Mouse (Mus musculus) midbrain, embryonic 11.5 days (tissue): ENCODE measurements around the gene Exoc4. TPM values are rescaled to one million over a fixed set of nuclear protein-coding genes. Genes with fewer than 3 reads are reported as not detected.

ENCODE experiments used
- ATAC-seq: fragments of 200-750 bp; cut with Nextera tagmentation; 2 replicates; pipeline ENCODE4 v1.8.0; 2017; ENCODE audit warnings: moderate TSS enrichment, moderate library complexity; ENCODE audit not compliant: low FRiP score
- DNase-seq: peaks from one replicate; pipeline ENCODE4 v3.0.0; 2015; ENCODE audit warnings: low spot score; ENCODE audit errors: missing footprints
- H3K27ac ChIP-seq: fragments of 300-500 bp; sonication (generic); 2 replicates; pipeline ENCODE4 v1.5.1; 2014; ENCODE audit warnings: low read depth, low read length
- H3K27me3 ChIP-seq: fragments of 300-500 bp; sonication (generic); 2 replicates; pipeline ENCODE4 v1.6.1; 2014; ENCODE audit warnings: mild to moderate bottlenecking, low read length, moderate library complexity, mixed read lengths; ENCODE audit not compliant: control insufficient read depth, insufficient read depth
- H3K36me3 ChIP-seq: fragments of 300-500 bp; sonication (generic); 2 replicates; pipeline ENCODE4 v1.6.1; 2014; ENCODE audit warnings: mild to moderate bottlenecking, low read length, moderate library complexity, mixed read lengths; ENCODE audit not compliant: control insufficient read depth, insufficient read depth
- H3K4me1 ChIP-seq: fragments of 300-500 bp; sonication (generic); 2 replicates; pipeline ENCODE4 v1.6.1; 2014; ENCODE audit warnings: low read length; ENCODE audit not compliant: control insufficient read depth, insufficient read depth
- H3K4me2 ChIP-seq: fragments of 300-500 bp; sonication (generic); 2 replicates; pipeline ENCODE4 v1.6.1; 2014; ENCODE audit warnings: mild to moderate bottlenecking, moderate library complexity
- H3K4me3 ChIP-seq: fragments of 300-500 bp; sonication (generic); 2 replicates; pipeline ENCODE4 v1.5.1; 2014; ENCODE audit warnings: low read depth, low read length
- H3K9ac ChIP-seq: fragments of 300-500 bp; sonication (generic); 2 replicates; pipeline ENCODE4 v1.6.1; 2014; ENCODE audit warnings: low read length
- H3K9me3 ChIP-seq: fragments of 300-500 bp; sonication (generic); 2 replicates; pipeline ENCODE4 v1.6.1; 2016; ENCODE audit warnings: low read length; ENCODE audit not compliant: control insufficient read depth
- WGBS: fragments of 180-500 bp; shearing (Covaris S2); extraction: QIAGEN DNeasy Blood & Tissue Kit; methylation state at CpG from one replicate; pipeline ENCODE4 v1.1.7; 2014; 5-methylcytosine and 5-hydroxymethylcytosine counted together
- polyA plus RNA-seq: library from polyadenylated mRNA; unstranded; fragments of >200 nt; fragmentation: Nextera tagmentation; extraction: Ambion mirVana; gene quantifications from 2 replicates; pipeline ENCODE4 v1.2.1, GENCODE M21; 2014

Exoc4 gene
- polyA plus RNA-seq, 1 experiment from 2014 or later, result 28.7 TPM

DNA sequence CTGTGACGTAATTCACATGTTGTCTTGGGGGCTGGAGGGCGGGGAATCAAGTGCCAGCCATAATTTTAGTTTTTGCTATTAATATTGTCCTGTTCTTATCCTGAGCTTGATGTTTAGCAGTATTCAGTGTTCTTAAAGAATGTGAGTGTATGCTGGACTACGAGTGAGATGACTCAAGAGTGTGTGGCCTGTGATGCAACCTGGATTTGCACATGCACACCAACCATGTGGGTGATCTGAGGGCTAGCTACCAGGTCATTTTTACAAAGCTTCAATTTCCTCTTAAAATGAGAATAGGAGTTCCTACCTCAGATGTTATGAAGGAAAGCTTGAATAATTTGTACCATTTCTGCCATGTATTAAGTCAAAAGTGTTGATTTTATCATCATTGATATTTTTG is 661.8 kb downstream of the Exoc4 start:
- no peak for ATAC-seq
- H3K9ac ChIP-seq, result no peak overlapping the region
- 84% methylated on average over 3 of the region's 3 CpGs for WGBS

DNA sequence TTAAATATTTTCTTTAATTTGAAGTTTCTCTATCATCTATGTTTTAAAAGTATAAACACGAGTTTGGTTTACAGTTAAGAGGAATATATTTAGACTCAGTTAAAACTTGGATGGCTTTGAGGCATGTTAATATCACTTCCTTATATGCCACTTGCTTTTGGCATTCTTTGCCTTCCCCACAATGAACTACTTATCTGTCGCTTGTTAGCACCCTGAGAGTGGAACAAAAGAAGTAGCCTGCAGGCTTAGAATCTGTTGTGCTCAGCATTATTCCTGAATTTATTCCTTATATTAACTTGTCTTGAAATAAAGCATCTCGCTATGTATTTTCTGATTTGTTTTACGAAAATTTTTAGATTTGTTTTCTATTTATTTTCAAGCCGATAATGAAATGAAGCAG is 664.2 kb downstream of the Exoc4 start:
- H3K27me3 ChIP-seq, result no peaks in the 10 kb centered on the region
- ATAC-seq (no peak), DNase-seq (no peak)
- H3K27ac ChIP-seq, result no peak overlapping the region
- H3K9ac ChIP-seq, result no peak overlapping the region
- no peaks in the 10 kb centered on the region for H3K9me3 ChIP-seq
- 67% methylated on average over 5 of the region's 5 CpGs for WGBS
- no peak overlapping the region for H3K4me2 ChIP-seq
- H3K36me3 ChIP-seq, result no peaks in the 10 kb centered on the region
- peaks cover 8% of the 10 kb centered on the region for H3K4me1 ChIP-seq
- no peak overlapping the region for H3K4me3 ChIP-seq

More for the DNA sequence above, 661.8 kb downstream of the Exoc4 start:
- Histone ChIP-seq H3K9me3 (no peaks in the 10 kb centered on the region), H3K27ac (no peak overlapping the region), H3K4me1 (peaks cover 8% of the 10 kb centered on the region), H3K36me3 (no peaks in the 10 kb centered on the region), H3K4me2 (no peak overlapping the region), H3K4me3 (no peak overlapping the region), H3K27me3 (no peaks in the 10 kb centered on the region)
- no peak for DNase-seq

DNA sequence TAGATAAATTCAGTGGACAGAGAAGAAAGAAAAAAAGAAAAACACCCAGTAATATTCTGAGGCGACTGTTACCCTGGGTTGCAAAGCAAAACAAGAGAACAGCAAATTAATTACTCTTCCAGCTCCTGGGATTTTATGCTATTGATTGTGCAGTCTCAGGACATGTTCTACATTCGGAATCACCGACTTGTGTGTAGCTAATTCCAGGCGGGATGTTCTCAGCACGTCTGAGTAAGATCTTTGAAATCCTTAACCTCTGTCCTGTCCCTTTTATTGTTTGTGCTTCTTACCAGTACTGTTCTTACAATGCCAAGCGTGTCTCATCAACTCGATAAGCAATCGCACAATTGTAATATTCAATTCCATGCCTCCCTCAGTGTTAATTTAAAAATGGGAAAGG is 664.6 kb downstream of the Exoc4 start:
- Histone ChIP-seq H3K27me3 (no peaks in the 10 kb centered on the region), H3K27ac (no peak overlapping the region), H3K4me3 (no peak overlapping the region), H3K4me2 (no peak overlapping the region), H3K9me3 (no peaks in the 10 kb centered on the region), H3K4me1 (peaks cover 8% of the 10 kb centered on the region), H3K36me3 (no peaks in the 10 kb centered on the region), H3K9ac (no peak overlapping the region)
- 51% methylated on average over 8 of the region's 8 CpGs for WGBS
- ATAC-seq, result no peak
- DNase-seq, result peak; percentile 88

DNA sequence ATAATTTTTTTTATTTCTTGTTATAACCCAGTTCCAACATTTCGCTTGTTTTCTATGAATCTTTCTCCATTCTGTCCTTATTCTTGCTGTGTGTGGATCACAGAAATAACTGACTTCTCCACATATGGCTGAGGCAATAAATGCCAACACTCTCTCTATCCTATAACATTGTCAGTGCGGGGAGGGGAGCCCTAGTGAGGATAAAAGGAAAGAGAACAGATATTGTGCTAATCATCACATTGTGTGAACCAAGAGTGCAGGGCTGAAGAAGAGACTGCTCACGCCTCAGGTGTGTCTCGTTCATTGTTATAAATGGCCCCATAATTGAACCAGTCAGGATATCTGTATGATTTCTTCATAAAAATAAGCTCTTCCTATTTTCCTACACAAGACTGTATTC is 665.1 kb downstream of the Exoc4 start:
- Histone ChIP-seq H3K4me1 (peaks cover 8% of the 10 kb centered on the region), H3K4me2 (no peak overlapping the region), H3K27ac (no peak overlapping the region), H3K36me3 (no peaks in the 10 kb centered on the region), H3K27me3 (no peaks in the 10 kb centered on the region), H3K9ac (no peak overlapping the region), H3K4me3 (no peak overlapping the region), H3K9me3 (no peaks in the 10 kb centered on the region)
- ATAC-seq, result no peak
- 91% methylated on average over 4 of the region's 4 CpGs for WGBS
- no peak for DNase-seq

DNA sequence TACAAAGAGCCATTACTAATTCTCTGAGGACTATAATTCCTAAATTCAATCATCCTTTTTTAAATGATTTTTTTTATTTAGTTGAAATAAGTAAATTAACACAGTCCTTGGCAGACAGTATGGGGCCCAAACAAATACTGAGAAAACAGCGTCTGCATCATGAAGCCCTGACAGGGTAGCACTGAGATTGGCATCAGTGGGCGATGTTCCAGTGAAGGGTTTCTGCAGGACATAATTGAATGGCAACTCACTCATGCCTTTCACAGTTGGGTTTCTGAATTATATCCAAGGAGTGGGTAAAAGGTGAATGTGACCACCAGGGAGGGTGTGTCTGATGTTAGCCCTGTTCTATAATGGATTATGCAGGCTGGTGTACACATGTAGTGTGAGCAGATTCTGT is 674.7 kb downstream of the Exoc4 start:
- no peaks in the 10 kb centered on the region for H3K9me3 ChIP-seq
- no peak overlapping the region for H3K9ac ChIP-seq
- no peaks in the 10 kb centered on the region for H3K4me1 ChIP-seq
- no peak overlapping the region for H3K4me3 ChIP-seq
- H3K36me3 ChIP-seq, result no peaks in the 10 kb centered on the region
- no peak overlapping the region for H3K27ac ChIP-seq
- no peak for ATAC-seq
- H3K4me2 ChIP-seq, result no peak overlapping the region
- H3K27me3 ChIP-seq, result no peaks in the 10 kb centered on the region
- DNase-seq, result no peak
- 89% methylated on average over 2 of the region's 2 CpGs for WGBS

DNA sequence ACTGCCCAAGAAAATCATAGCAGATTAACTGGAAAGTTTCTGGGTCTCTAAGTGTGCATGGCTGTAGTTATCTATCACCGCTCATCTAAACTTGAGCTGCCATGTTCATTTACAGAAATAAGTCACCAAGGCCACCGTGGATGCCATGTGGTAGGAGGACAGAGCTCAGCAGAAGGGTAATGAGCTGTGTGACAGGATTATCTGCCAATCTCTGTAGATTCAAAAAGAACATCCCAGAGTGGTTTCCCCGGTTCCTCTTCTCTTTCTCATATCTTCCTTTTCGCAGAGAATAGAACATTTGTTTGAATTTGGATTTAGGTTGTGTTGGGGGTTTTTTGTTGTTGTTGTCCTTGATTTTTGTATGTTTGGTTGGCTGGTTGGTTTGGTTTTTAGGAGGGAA is 676.0 kb downstream of the Exoc4 start:
- no peak overlapping the region for H3K9ac ChIP-seq
- H3K4me3 ChIP-seq, result no peak overlapping the region
- no peak overlapping the region for H3K4me2 ChIP-seq
- no peak overlapping the region for H3K27ac ChIP-seq
- 76% methylated on average over 4 of the region's 4 CpGs for WGBS
- H3K36me3 ChIP-seq, result no peaks in the 10 kb centered on the region
- ATAC-seq, result no peak
- 0 out of 2 replicates have a peak, but pooled peaks cover 2% of the 10 kb centered on the region for H3K4me1 ChIP-seq
- no peaks in the 10 kb centered on the region for H3K9me3 ChIP-seq
- no peaks in the 10 kb centered on the region for H3K27me3 ChIP-seq
- DNase-seq, result no peak

DNA sequence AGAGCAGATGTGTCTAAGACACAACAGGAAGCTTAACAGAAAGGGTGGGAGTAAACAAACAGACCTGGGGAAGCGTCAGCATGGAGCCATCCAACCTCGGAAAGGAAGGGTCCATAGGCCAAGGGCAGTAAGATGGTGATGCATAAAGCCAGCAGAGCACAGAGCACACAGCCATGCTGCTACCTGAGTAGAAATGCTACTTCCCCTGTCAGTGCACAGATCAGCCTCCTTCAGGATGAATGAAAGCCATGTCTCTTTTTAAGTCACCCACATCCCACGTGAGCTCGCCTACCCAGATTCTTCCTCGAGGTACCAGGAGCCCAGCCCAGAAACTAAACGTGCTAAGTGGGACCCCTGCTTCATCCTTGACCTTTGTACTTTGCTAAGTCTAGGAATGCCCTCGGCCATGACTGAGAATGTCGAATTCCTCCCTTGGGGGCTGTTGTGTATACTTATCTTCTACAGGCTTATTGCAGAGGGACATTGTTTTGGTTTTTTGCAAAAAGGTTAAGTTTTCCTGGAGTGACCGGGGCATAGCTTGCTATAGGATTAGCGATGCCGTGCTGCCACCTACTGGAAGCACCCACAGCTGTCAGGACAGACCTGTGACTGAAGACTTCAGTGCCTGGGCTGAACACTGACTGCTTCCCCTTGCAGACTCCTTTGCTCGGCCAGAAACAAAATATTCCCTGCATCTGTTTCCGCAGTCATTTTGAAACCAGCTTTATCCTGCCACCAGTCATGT is 680.6 kb downstream of the Exoc4 start:
- Histone ChIP-seq H3K4me1 (0 out of 2 replicates have a peak, but pooled peaks cover 2% of the 10 kb centered on the region), H3K36me3 (no peaks in the 10 kb centered on the region), H3K27me3 (no peaks in the 10 kb centered on the region), H3K4me2 (no peak overlapping the region), H3K4me3 (no peak overlapping the region), H3K9ac (no peak overlapping the region), H3K27ac (no peak overlapping the region), H3K9me3 (no peaks in the 10 kb centered on the region)
- DNase-seq (peak; percentile 98), ATAC-seq (peak; percentile 89)
- WGBS, result 28% methylated on average over 13 of the region's 13 CpGs

DNA sequence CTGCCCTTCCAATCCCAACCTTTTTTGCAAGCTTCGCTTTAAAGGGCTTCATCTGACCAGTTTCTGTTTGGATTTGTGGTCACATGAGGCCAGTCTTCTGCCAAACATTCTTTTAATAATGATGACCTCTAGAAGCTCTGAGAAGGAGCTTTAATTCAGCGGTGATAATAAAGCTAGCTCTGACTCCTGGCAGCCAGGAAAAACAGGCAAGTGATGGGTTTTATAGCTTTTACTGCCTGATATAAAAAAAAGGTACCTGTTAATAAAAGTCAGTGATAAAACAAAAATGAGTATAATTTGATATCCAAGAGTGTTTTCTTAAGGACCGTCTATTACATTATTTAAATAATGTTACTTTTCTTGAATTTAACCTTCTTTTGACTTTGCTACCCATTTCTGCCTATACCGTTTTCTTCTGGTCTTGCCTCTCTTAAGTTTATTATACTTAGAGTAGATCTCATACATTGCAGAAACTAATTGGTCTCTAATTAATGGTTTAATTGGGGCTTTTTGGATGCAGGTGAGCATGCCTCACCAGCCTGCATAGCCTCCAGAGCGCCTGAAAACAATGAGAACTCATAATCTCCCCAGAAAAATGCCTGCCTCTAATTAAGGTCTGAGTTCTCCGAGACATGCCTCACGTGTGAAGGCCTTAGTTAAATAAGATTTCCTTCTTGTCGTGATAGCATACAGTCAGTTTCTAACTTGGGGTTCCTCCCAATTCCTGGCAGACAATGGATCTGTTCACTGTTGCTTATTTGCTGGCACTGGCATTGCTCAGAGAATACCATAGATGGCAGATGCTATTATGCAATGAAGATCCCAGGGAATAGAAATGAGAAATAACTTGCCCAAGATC is 681.4 kb downstream of the Exoc4 start:
- H3K27ac ChIP-seq, result no peak overlapping the region
- H3K9me3 ChIP-seq, result no peaks in the 10 kb centered on the region
- H3K4me1 ChIP-seq, result 0 out of 2 replicates have a peak, but pooled peaks cover 2% of the 10 kb centered on the region
- no peak overlapping the region for H3K9ac ChIP-seq
- WGBS, result 77% methylated on average over 8 of the region's 8 CpGs
- no peak for ATAC-seq
- H3K4me2 ChIP-seq, result no peak overlapping the region
- DNase-seq, result peak; percentile 83
- no peak overlapping the region for H3K4me3 ChIP-seq
- H3K36me3 ChIP-seq, result no peaks in the 10 kb centered on the region
- H3K27me3 ChIP-seq, result no peaks in the 10 kb centered on the region

DNA sequence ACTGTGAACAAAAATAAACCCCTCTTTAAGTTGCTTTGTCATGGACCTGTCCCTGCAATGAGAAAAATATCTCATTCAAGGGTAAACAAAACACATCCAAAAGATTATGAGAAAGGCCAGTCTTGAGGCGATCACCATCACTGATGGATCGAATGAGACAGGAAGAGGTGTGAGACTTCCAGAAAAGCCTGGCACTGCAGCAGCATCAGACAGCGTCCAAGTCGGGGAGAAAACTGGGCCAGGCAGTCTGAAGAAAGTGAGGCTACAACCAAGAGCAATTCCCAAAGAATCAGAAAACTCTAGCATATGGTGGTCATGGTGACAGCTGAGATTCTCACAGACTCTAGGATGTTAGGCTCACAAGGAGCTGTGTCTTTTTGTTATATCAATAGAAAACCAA is 689.0 kb downstream of the Exoc4 start:
- WGBS, result 90% methylated on average over 4 of the region's 4 CpGs
- no peaks in the 10 kb centered on the region for H3K9me3 ChIP-seq
- no peaks in the 10 kb centered on the region for H3K36me3 ChIP-seq
- no peak overlapping the region for H3K4me3 ChIP-seq
- no peak for ATAC-seq
- H3K27ac ChIP-seq, result no peak overlapping the region
- no peaks in the 10 kb centered on the region for H3K27me3 ChIP-seq
- no peak overlapping the region for H3K4me2 ChIP-seq
- peak; percentile 26 for DNase-seq
- no peaks in the 10 kb centered on the region for H3K4me1 ChIP-seq
- H3K9ac ChIP-seq, result no peak overlapping the region
